Mouse (Mus musculus) left cerebral cortex, adult 18-20 months (tissue): ENCODE results near the gene Slc17a7. TPM values are rescaled to one million over a fixed set of nuclear protein-coding genes. Genes with fewer than 3 reads are reported as not detected.

Source experiments
- DNase-seq, 2 experiments: peaks; one replicate each; pipeline ENCODE4 v3.0.0; 2021 to 2022; ENCODE audit warnings: low spot score in 2 of 2, mixed read lengths in 1 of 2
- microRNA-seq, 2 experiments: library from miRNA; unstranded; fragments of <30 nt; microRNA quantifications; one replicate each; pipeline ENCODE4 v1.2.0; 2021
- total RNA-seq, 2 experiments: library from RNA; stranded (reverse); gene quantifications; 2 replicates each; pipeline ENCODE4 v1.2.3; 2021

Gene Slc17a7
- total RNA-seq, 2 experiments from 2014 or later = 1,307 TPM

DNA sequence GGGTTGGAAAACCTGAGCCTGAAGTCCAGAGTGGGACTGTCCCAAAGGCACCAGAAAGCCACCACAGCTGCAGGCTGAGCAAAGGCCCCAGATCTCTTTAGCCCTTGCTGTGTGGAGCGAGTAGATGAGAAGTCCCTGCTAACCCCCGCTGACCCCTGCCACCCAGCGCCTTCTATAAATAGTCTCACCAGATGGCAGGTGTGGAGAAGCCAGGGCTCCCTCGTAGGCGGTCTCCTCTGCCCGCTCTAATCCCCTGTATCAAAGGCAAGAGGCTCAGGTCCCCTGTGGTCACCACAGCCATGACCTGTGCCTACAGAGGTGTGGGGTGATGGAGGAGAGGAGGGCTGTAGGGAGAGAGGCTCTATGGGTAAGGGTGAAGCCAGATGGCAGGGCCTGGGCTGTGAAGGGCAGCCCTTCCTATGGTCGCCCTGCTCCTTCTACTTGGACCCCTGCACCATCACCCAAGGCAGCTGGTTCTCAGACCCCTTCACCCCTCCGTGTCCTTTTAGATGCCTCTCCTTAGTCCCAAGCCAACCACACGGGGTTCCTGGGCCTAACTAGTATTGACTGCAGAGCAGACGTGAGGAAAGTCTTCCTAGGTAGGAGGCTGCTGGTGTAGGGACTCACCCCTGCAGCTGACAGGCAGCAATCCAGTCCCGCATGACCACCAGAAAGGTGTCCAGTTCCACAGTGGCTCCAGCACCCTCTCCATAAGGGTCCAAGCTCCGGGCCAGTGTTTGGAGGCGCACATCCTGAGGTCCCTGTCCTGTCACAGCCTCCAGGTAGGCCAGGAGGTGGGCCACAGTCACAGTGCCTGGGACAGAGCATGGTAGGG lies 31.8 kb downstream of the Slc17a7 start:
- DNase-seq = no peak

DNA sequence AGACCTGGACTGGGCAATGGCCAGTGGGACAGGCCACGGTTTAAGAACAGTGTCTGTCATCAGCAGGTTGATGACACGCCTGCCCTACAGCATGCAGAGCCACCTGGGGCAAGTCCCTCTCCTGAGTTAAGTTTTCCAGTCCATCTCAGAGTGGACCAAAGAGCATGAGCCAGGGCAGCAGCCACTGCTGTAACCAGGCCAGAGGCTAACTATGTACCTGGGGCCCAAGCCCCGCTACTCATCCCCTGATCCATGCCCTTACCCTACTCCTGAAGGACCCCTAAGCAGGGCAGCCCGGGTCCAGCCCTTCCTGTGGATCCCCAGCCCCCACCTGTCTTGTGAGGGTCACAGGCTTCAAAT lies 32.4 kb downstream of the Slc17a7 start:
- no peak for DNase-seq

DNA sequence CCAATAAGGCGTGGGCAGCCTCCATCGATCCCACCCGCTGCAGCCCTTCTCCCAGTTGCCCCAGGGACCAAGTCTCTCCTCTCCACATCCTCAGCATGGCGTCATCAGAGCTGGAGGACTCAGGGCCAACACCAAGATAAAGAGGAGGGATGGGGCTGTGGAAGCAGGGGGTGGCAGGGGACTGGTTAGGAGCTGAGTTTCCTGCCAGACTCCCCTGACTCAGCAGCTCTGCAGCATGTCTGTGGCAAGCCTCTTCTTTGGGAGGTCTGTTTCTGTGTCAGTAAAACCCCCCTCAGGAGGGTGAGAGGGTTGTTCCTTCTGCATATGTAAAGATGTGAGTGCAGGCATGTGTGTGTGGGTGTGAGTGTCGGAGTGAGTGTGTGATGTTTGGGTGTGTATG lies 33.2 kb downstream of the Slc17a7 start:
- no peak for DNase-seq

DNA sequence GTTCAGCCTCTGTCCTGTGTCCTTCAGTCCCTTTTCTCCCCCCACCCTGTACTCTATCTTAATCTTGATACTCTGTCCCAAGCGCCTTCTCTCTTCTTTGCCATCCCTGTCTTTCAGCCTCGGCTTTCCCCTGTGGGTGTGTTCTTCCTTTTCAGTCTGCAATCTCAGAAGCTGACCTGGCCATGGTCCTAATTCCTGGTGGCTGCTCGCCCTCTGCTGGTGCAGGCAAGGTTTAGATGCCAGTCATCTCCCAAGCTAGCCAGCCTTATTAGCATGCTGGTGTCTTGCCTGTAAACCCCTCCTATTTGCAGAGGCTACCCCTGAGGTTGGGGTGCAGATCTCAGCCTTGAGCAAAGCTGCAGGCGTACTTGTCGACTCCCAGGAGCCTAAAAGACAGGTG lies 34.7 kb downstream of the Slc17a7 start:
- DNase-seq = peak; percentile 71 to 75

DNA sequence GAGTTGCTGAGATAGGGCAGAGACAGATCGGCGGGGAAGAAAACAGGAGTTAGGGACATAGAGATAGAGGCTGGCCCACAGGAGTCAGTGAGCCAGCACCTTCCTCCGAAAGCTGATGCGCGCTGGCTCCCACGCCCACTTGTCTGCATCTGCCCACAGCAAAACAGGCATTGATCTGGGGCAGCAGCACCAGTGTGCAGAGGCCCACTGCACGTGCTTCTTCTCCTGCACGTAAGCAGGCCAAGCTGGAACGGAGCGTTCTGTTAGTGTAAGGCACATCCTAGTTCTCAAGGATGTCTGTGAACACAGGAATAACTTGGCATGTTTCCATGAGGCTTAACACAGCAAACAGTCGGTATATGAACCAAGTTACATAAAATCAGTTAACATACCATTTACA lies 35.2 kb downstream of the Slc17a7 start:
- DNase-seq = peak in 1 of 2 experiments; percentile 67

DNA sequence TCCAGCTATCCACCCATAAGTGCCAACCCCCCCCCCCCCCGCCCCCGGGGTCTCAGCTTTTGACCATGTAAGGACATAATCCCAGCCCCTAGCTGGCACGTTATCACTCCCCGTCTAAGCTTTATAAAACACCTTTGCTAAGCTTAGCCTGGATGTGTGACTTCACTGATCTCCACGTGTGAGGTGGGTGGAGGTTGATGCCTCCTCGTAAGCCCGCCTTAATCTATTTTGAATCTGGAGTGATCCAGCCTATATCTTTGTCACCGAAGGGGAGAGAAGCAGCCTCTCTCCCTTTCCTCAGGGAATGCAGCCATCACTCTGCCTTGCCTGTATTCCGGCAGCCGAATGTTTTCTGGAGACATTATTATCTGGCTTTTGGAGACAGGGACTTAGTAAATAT lies 38.9 kb downstream of the Slc17a7 start:
- DNase-seq = no peak

DNA sequence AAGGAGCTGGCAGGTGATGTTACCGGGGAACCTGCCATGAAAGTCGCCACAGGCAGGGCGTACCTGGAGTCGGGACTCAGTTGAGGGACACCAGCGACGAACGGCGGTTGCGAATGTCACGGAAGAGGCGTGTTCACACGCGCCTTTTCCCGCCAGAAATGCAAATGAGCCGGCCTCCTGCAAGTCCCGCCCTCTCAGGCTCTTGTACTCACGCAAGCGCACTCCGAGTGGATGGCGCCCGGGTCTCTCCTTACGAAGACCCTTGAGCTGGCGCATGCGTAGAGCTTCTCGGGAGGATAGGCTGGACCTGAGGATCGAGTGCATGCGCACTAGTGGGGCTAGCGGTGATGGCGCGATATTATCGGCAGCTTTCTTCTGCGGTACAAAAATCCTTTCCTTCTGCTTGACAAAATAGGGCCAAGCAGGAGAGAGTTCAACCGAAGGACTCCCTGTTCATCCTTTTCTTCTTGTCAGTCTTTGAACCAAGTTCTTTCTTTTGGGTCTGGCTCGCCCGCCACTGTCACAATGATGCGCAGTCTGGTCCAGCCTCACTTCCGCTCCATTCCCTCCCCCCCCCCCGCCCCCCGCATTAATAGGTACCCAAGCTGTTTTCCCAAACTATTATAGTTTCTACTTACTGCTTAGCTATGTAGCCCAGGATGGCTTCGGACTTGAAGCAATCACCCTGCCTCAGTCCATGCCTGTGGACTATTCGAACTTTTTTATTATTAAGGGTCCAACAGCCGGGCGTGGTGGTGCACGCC lies 40.8 kb downstream of the Slc17a7 start, which contains the start of gene Ccdc155:
Gene Ccdc155 (minus strand): TSS at position 513 of the 764 bp plus-strand sequence.
- peak; percentile 87 to 91 for DNase-seq

DNA sequence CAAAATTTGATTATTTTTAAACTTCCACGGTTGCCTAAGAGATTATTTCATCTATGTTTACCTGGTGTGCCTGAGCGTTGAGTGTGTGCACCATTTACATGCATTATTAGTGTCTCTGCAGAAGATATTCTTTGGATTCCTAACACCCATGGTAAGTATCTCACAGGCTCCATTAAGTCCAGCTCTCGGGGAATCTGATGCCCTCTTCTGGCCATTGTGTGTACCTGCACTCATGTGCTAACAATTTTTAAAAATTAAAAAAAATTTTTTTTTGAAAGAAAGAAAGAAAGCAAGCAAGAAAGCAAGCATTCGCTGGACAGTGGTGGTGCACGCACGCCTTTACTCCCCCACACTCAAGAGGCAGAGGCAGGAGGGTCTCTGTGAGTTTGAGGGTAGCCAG lies 44.5 kb downstream of the Slc17a7 start:
- DNase-seq = no peak

DNA sequence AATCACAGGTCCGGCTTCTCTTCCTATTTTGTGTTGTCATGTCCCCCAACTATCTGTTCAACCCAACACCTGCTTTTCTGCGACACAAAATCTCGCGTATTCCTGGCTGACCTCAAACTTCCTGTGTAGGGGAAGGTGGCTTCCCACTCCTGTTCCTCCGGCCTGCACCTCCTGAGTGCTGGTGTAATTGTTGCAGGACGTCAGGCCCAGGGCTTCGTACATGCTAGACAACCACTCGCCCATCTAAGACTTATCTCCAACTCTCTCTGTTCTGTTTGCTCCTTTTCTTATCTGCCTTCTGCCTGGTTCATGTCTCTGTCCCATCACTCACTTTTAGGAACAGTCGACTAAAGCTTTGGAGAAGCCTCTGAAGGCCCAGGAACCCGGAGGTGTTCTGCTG lies 47.3 kb downstream of the Slc17a7 start:
- DNase-seq = no peak

DNA sequence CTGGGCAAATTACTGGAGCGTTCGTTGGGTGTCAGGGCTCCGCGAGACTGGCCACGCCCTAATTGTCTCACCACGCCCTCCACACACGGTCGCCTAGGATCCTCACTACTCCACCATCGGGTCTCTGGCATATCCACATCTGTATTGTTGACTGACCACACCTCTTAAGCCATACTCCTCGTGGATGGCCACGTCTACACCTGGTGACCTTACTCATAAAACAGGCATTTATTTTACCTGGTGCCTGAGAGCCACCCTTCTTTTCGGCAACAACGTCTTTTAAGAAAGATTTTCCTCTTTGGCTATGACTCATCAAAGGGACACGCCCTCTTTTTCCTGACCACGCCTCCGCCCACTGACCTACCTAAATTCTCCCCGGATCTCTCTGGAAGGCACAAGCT lies 48.1 kb downstream of the Slc17a7 start, which contains the start of gene Dkkl1:
Gene Dkkl1 (minus strand): TSS at position 297 of the 401 bp plus-strand sequence.
- DNase-seq = no peak

DNA sequence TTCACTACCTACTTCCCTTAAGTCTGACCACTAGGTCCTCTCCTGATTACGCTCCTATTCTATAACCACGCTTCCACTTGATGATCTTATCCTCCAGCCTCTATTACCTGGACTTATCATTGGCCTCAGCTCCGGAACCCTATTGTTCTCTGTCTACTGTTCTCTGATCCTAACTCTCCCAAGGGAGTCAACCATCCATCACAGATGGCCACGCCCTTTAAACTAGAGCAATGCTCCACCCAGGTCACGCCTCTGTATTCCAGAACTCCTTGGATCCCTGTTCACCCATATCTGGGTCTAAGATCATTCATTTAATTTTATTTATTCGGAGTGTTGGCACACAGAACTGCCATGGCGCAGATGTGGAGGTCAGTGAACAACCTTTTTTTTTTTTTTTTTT lies 48.6 kb downstream of the Slc17a7 start:
- DNase-seq = no peak

DNA sequence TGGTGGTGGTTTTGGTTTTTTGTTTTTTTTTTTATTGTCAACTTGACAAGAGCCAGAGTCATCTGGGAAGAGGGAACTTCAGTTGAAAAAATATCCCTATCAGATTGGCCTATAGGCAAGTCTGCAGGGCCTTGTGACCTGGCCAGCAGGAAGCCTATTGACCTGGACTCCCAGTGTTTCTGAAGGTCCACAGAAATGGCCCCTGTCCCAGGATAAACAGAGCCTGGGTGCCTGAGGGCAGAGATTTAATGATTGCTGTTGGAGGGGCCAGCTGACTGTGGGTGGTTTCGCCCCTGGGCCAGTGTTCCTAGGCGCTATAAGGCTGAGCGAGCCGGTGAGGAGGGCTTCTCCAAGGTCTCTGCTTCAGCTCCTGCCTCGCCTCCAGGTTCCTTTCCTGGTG lies 50.0 kb downstream of the Slc17a7 start:
- DNase-seq = no peak

DNA sequence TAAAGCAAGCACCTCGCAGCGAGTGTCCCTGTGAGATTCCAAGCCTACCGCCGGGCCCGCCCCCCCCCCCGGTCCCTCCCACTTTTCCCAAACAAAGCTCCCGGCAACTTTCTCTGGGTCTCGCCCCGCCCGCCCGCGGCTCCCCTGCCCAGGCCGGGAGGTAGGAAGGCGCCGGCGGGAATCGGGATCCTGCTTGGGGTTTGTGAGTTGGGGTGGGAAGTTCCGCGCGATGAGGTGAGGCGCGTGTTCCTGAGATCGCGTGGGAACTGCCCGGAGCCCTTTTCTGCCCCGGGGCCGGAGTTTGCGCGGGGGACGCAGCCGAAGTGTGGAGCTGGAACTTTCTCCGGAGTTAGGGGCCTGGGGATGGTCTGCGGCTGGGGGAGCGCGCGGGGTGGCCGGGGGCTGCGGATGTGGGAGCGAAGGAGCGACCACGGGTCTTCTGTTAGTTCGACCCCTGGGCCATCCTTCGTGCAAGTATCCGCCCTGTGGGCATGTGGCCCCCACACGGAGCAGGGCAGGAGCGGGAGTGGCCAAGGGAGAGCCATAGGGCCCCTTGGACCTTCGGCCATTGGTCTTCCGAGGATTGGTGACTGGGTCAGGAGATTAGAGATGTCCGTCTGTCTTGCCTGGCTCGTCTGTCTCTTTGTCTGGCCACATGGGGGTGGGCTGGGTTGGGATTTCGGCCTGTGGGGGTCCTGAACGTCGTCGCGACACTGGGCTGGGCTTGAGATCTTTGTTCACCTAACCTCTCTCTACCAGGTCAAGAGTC lies 52.1 kb downstream of the Slc17a7 start, which contains the start of gene Tead2:
Gene Tead2 (plus strand): TSS at position 81 of the 769 bp plus-strand sequence.
- no peak for DNase-seq

DNA sequence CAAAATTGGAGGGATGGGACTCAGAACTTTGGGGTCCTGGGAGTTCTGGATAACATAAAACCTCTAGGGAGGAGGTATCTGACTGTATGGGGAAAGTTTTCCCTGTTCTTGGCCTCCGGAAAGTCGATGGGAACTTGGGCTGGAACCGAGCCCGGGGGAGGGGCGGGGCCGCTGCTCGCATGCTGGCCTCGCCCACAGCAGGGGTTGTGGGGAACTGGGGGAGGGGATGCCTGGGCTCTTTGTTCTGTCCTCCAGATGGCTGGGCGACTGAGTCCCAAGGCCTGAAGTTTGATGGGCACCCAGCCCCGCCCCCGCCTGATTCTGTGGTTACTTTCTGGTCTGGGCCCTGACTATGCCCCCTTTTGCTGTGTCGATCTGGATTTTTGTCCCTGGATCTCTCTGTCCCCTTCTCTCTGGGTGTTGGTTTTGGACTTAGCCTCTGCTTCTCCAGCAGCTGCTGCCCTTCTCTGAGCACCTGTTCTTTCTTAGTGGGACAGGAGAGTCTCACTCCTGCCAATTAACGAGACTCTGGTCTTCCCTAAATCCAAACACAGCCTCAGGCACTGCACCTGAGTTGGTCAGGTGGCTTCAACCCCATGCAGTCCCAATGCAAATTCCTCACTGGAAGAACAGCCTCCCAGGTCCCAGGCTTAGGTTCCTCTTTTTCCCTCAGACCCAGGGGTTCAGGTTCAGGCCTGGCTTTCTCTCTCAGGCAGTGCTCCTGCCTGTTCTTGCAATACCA lies 52.9 kb downstream of the Slc17a7 start:
- DNase-seq = no peak

DNA sequence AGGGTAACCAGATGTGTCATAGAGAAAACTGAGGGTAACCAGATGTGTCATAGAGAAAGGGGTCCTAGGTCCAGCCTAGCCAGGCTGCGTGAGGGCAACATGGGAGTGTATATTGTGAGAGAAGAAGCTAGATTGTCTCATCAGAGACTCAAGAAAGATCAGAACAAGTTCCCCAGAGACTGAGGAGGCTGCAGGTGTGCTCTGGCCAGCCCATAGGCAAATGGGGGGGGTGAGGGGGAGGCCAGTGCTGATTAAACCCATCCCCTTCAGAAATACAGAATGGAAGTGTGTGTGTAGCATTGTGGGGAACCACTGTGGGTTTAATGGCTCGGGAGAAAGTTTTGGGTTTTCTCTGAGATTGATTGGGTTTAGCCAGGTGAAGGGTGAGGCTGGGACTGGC lies 57.9 kb downstream of the Slc17a7 start:
- no peak for DNase-seq

DNA sequence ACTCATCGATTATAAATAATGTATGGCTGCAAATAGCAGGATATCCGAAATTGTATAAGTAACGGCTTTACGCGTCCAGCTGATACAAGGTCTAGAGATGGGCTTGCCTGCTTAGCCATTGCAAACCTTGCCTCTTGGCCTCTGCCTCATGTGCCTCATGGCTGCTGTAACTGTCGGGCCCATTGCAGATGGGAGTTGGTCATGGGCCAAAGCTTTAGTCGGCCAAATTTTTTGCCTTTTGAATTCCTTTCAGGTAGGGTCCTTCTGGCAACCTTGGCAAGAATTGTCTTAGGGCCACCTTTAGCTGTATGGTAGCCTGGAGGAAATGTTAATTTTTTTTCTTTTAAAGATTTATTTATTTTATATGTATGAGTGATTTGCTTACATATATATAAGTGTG lies 61.1 kb downstream of the Slc17a7 start:
- DNase-seq = no peak

Small RNA genes lying within 50 kb of the gene (microRNA-seq; reads per million reads assigned to microRNA genes)
- gene Mir150 (1,405 to 1,951 reads per million in 2 experiments), gene Mir5121 (5.5 to 9.9 reads per million in 2 experiments), gene Mir7055 (0.75 to 2.3 reads per million in 2 experiments)

Other genes with a start within 250 kb of the Slc17a7 start
- gene Ap2a1, start 234.5 kb upstream of the Slc17a7 start, total RNA-seq = 100 to 1,000 TPM; 328 to 355 TPM
- gene Tsks, start 220.7 kb upstream of the Slc17a7 start, total RNA-seq = 1 to 10 TPM; 1.7 to 3.0 TPM
- 10 to 100 TPM; 98.3 to 98.4 TPM for gene Cpt1c, start 189.1 kb upstream of the Slc17a7 start, total RNA-seq
- gene Prmt1, start 177.4 kb upstream of the Slc17a7 start, total RNA-seq = 100 to 1,000 TPM; 174 to 178 TPM
- gene Irf3, start 166.3 kb upstream of the Slc17a7 start, total RNA-seq = 10 to 100 TPM; 35.2 to 41.9 TPM
- gene Bcl2l12, start 165.2 kb upstream of the Slc17a7 start, total RNA-seq = 1 to 10 TPM; 2.8 to 3.8 TPM
- gene Scaf1, start 147.6 kb upstream of the Slc17a7 start, total RNA-seq = 100 to 1,000 TPM; 159 to 163 TPM
- 10 to 100 TPM; 10.0 to 14.5 TPM for gene Rras, start 146.0 kb upstream of the Slc17a7 start, total RNA-seq
- gene Prr12, start 111.1 kb upstream of the Slc17a7 start, total RNA-seq = 10 to 100 TPM; 63.3 to 67.5 TPM
- gene Nosip, start 101.5 kb upstream of the Slc17a7 start, total RNA-seq = 10 to 100 TPM; 51.9 to 59.7 TPM
- 1 to 10 TPM; 6.2 to 9.2 TPM for gene Prrg2, start 101.3 kb upstream of the Slc17a7 start, total RNA-seq
- 1 to 10 TPM; 5.9 to 6.0 TPM for gene Rcn3, start 71.7 kb upstream of the Slc17a7 start, total RNA-seq
- 10 to 100 TPM; 19.6 to 20.1 TPM for gene Fcgrt, start 60.1 kb upstream of the Slc17a7 start, total RNA-seq
- gene Rps11, start 39.5 kb upstream of the Slc17a7 start, total RNA-seq = 100 to 1,000 TPM; 474 to 479 TPM
- 100 to 1,000 TPM; 712 to 811 TPM for gene Rpl13a, start 35.2 kb upstream of the Slc17a7 start, total RNA-seq
- gene Gm45713, start 27.7 kb upstream of the Slc17a7 start, total RNA-seq = not detected
- gene Flt3l, start 27.5 kb upstream of the Slc17a7 start, total RNA-seq = 1 to 10 TPM; 8.4 to 9.7 TPM
- gene Pih1d1, start 9.6 kb upstream of the Slc17a7 start, total RNA-seq = 10 to 100 TPM; 46.7 to 51.7 TPM
- gene Aldh16a1, start 9.4 kb upstream of the Slc17a7 start, total RNA-seq = 10 to 100 TPM; 12.7 to 15.1 TPM
- under 1 TPM; 0.26 to 0.40 TPM for gene Gfy, start 15.6 kb downstream of the Slc17a7 start, total RNA-seq
- gene Pth2, start 17.0 kb downstream of the Slc17a7 start, total RNA-seq = not detected
- gene Ccdc155, start 40.9 kb downstream of the Slc17a7 start, total RNA-seq = 1 to 10 TPM; 4.9 to 9.7 TPM
- 10 to 100 TPM; 33.6 to 38.3 TPM for gene Dkkl1, start 48.2 kb downstream of the Slc17a7 start, total RNA-seq
- 1 to 10 TPM; 2.1 to 4.3 TPM for gene Tead2, start 51.8 kb downstream of the Slc17a7 start, total RNA-seq
- 1 to 10 TPM; 4.8 to 5.3 TPM for gene Cd37, start 75.2 kb downstream of the Slc17a7 start, total RNA-seq
- 1 to 10 TPM; 1.7 to 1.9 TPM for gene Slc6a16, start 77.1 kb downstream of the Slc17a7 start, total RNA-seq
- not detected for gene Slc6a21, start 113.6 kb downstream of the Slc17a7 start, total RNA-seq
- gene Trpm4, start 169.8 kb downstream of the Slc17a7 start, total RNA-seq = 10 to 100 TPM; 19.0 to 26.5 TPM
- gene Hrc, start 171.3 kb downstream of the Slc17a7 start, total RNA-seq = under 1 TPM; 0.19 to 0.30 TPM
- 100 to 1,000 TPM; 154 to 170 TPM for gene Ppfia3, start 203.1 kb downstream of the Slc17a7 start, total RNA-seq
- 100 to 1,000 TPM; 133 to 165 TPM for gene Lin7b, start 206.6 kb downstream of the Slc17a7 start, total RNA-seq
- gene Snrnp70, start 231.8 kb downstream of the Slc17a7 start, total RNA-seq = 100 to 1,000 TPM; 372 to 395 TPM
- gene Kcna7, start 241.7 kb downstream of the Slc17a7 start, total RNA-seq = not detected
- gene Ntf5, start 249.7 kb downstream of the Slc17a7 start, total RNA-seq = under 1 TPM in 1 of 2 experiments, not detected in 1; 0.19 TPM